Mouse (Mus musculus): ENCODE data around the gene Nfia. TPM values are rescaled to one million over a fixed set of nuclear protein-coding genes. Genes with fewer than 3 reads are reported as not detected.

Nfia gene
- polyA plus RNA-seq, 1 experiment from 2014 or later = 42.1 TPM

GRCm38 (mm10) chr4:98097013-98097566 is 324.6 kb downstream of the Nfia start:
- H3K27ac ChIP-seq (ENCODE audit: low read depth) = peak overlapping the region; percentile 66
- ATAC-seq (replicated peaks; ENCODE audit: low FRiP score, low TSS enrichment, low read depth) = no peak

GRCm38 (mm10) chr4:98098663-98099062 is 326.1 kb downstream of the Nfia start:
- Histone ChIP-seq H3K27ac (ENCODE audit: low read depth) (no peak overlapping the region), H3K4me1 (replicated peaks; ENCODE audit: control insufficient read depth, insufficient read depth, low read length) (0 out of 2 replicates have a peak, but pooled peaks cover 4% of the 10 kb centered on the region)

More at GRCm38 (mm10) chr4:98097013-98097566, 324.6 kb downstream of the Nfia start:
- Histone ChIP-seq H3K4me3 (ENCODE audit: low read depth, low read length) (no peak overlapping the region), H3K4me1 (replicated peaks; ENCODE audit: control insufficient read depth, insufficient read depth, low read length) (0 out of 2 replicates have a peak, but pooled peaks cover 4% of the 10 kb centered on the region), H3K27me3 (replicated peaks; ENCODE audit: control insufficient read depth, insufficient read depth, low read length) (no peaks in the 10 kb centered on the region), H3K9me3 (ENCODE audit: control insufficient read depth, low read length) (no peaks in the 10 kb centered on the region), H3K36me3 (ENCODE audit: control insufficient read depth, insufficient read depth, low read length) (peaks cover 7% of the 10 kb centered on the region; the same call in 1 of the 2 replicates), H3K4me2 (ENCODE audit: low read length) (no peak overlapping the region), H3K9ac (ENCODE audit: low read length) (no peak overlapping the region)
- DNase-seq (ENCODE audit: low spot score) = no peak
- 71% methylated on average over 4 of the region's 4 CpGs for WGBS

GRCm38 (mm10) chr4:98099433-98099832 is 326.9 kb downstream of the Nfia start:
- ATAC-seq (replicated peaks; ENCODE audit: low FRiP score, low TSS enrichment, low read depth) = no peak
- Histone ChIP-seq H3K36me3 (ENCODE audit: control insufficient read depth, insufficient read depth, low read length) (peaks cover 6% of the 10 kb centered on the region; the same call in 1 of the 2 replicates), H3K9ac (ENCODE audit: low read length) (no peak overlapping the region), H3K27ac (ENCODE audit: low read depth) (no peak overlapping the region), H3K4me3 (ENCODE audit: low read depth, low read length) (no peak overlapping the region), H3K4me2 (ENCODE audit: low read length) (no peak overlapping the region), H3K4me1 (replicated peaks; ENCODE audit: control insufficient read depth, insufficient read depth, low read length) (0 out of 2 replicates have a peak, but pooled peaks cover 4% of the 10 kb centered on the region), H3K27me3 (replicated peaks; ENCODE audit: control insufficient read depth, insufficient read depth, low read length) (no peaks in the 10 kb centered on the region), H3K9me3 (ENCODE audit: control insufficient read depth, low read length) (no peaks in the 10 kb centered on the region)
- 58% methylated on average over 5 of the region's 5 CpGs for WGBS
- no peak for DNase-seq (ENCODE audit: low spot score)

More at GRCm38 (mm10) chr4:98098663-98099062, 326.1 kb downstream of the Nfia start:
- Histone ChIP-seq H3K4me3 (ENCODE audit: low read depth, low read length) (no peak overlapping the region), H3K9me3 (ENCODE audit: control insufficient read depth, low read length) (no peaks in the 10 kb centered on the region), H3K9ac (ENCODE audit: low read length) (no peak overlapping the region), H3K27me3 (replicated peaks; ENCODE audit: control insufficient read depth, insufficient read depth, low read length) (no peaks in the 10 kb centered on the region), H3K4me2 (ENCODE audit: low read length) (no peak overlapping the region), H3K36me3 (ENCODE audit: control insufficient read depth, insufficient read depth, low read length) (peaks cover 7% of the 10 kb centered on the region; the same call in 1 of the 2 replicates)
- 32% methylated on average over 1 of the region's 1 CpGs for WGBS
- ATAC-seq (replicated peaks; ENCODE audit: low FRiP score, low TSS enrichment, low read depth) (no peak), DNase-seq (ENCODE audit: low spot score) (no peak)

GRCm38 (mm10) chr4:98101153-98102096 is 328.9 kb downstream of the Nfia start:
- H3K36me3 ChIP-seq (ENCODE audit: control insufficient read depth, insufficient read depth, low read length) = no peaks in the 10 kb centered on the region
- no peaks in the 10 kb centered on the region for H3K27me3 ChIP-seq (replicated peaks; ENCODE audit: control insufficient read depth, insufficient read depth, low read length)
- WGBS = 68% methylated on average over 10 of the region's 10 CpGs
- no peak overlapping the region for H3K4me2 ChIP-seq (ENCODE audit: low read length)
- ATAC-seq (replicated peaks; ENCODE audit: low FRiP score, low TSS enrichment, low read depth) (no peak), DNase-seq (ENCODE audit: low spot score) (no peak)
- H3K4me1 ChIP-seq (replicated peaks; ENCODE audit: control insufficient read depth, insufficient read depth, low read length) = peaks cover 13% of the 10 kb centered on the region
- H3K9me3 ChIP-seq (ENCODE audit: control insufficient read depth, low read length) = no peaks in the 10 kb centered on the region
- no peak overlapping the region for H3K9ac ChIP-seq (ENCODE audit: low read length)
- H3K4me3 ChIP-seq (ENCODE audit: low read depth, low read length) = no peak overlapping the region
- no peak overlapping the region for H3K27ac ChIP-seq (ENCODE audit: low read depth)

GRCm38 (mm10) chr4:98102625-98103336 is 330.2 kb downstream of the Nfia start:
- WGBS = 79% methylated on average over 24 of the region's 24 CpGs
- H3K36me3 ChIP-seq (ENCODE audit: control insufficient read depth, insufficient read depth, low read length) = no peaks in the 10 kb centered on the region
- H3K27ac ChIP-seq (ENCODE audit: low read depth) = no peak overlapping the region
- no peak overlapping the region for H3K4me2 ChIP-seq (ENCODE audit: low read length)
- ATAC-seq (replicated peaks; ENCODE audit: low FRiP score, low TSS enrichment, low read depth) = no peak
- no peak overlapping the region for H3K9ac ChIP-seq (ENCODE audit: low read length)
- H3K4me1 ChIP-seq (replicated peaks; ENCODE audit: control insufficient read depth, insufficient read depth, low read length) = peaks cover 22% of the 10 kb centered on the region
- H3K9me3 ChIP-seq (ENCODE audit: control insufficient read depth, low read length) = no peaks in the 10 kb centered on the region
- DNase-seq (ENCODE audit: low spot score) = no peak
- H3K4me3 ChIP-seq (ENCODE audit: low read depth, low read length) = no peak overlapping the region
- no peaks in the 10 kb centered on the region for H3K27me3 ChIP-seq (replicated peaks; ENCODE audit: control insufficient read depth, insufficient read depth, low read length)

GRCm38 (mm10) chr4:98103337-98103666 is 330.8 kb downstream of the Nfia start:
- H3K27me3 ChIP-seq (replicated peaks; ENCODE audit: control insufficient read depth, insufficient read depth, low read length) = no peaks in the 10 kb centered on the region
- no peak overlapping the region for H3K4me3 ChIP-seq (ENCODE audit: low read depth, low read length)
- WGBS = 73% methylated on average over 2 of the region's 2 CpGs
- no peaks in the 10 kb centered on the region for H3K36me3 ChIP-seq (ENCODE audit: control insufficient read depth, insufficient read depth, low read length)
- no peak for DNase-seq (ENCODE audit: low spot score)
- no peak for ATAC-seq (replicated peaks; ENCODE audit: low FRiP score, low TSS enrichment, low read depth)
- H3K9me3 ChIP-seq (ENCODE audit: control insufficient read depth, low read length) = no peaks in the 10 kb centered on the region
- no peak overlapping the region for H3K4me2 ChIP-seq (ENCODE audit: low read length)
- no peak overlapping the region for H3K27ac ChIP-seq (ENCODE audit: low read depth)
- H3K4me1 ChIP-seq (replicated peaks; ENCODE audit: control insufficient read depth, insufficient read depth, low read length) = peaks cover 27% of the 10 kb centered on the region
- no peak overlapping the region for H3K9ac ChIP-seq (ENCODE audit: low read length)

- Histone ChIP-seq H3K4me1 (replicated peaks; ENCODE audit: control insufficient read depth, insufficient read depth, low read length) (peaks cover 27% of the 10 kb centered on the region), H3K9ac (ENCODE audit: low read length) (no peak overlapping the region), H3K4me2 (ENCODE audit: low read length) (no peak overlapping the region), H3K9me3 (ENCODE audit: control insufficient read depth, low read length) (no peaks in the 10 kb centered on the region), H3K36me3 (ENCODE audit: control insufficient read depth, insufficient read depth, low read length) (no peaks in the 10 kb centered on the region), H3K4me3 (ENCODE audit: low read depth, low read length) (no peak overlapping the region), H3K27me3 (replicated peaks; ENCODE audit: control insufficient read depth, insufficient read depth, low read length) (no peaks in the 10 kb centered on the region), H3K27ac (ENCODE audit: low read depth) (no peak overlapping the region)
- ATAC-seq (replicated peaks; ENCODE audit: low FRiP score, low TSS enrichment, low read depth) (no peak), DNase-seq (ENCODE audit: low spot score) (no peak)
- WGBS = 90% methylated on average over 8 of the region's 8 CpGs
These were observed 331.6 kb downstream of the Nfia start for GRCm38 (mm10) chr4:98104161-98104560.

GRCm38 (mm10) chr4:98104911-98105702 is 332.6 kb downstream of the Nfia start:
- ATAC-seq (replicated peaks; ENCODE audit: low FRiP score, low TSS enrichment, low read depth) = no peak
- DNase-seq (ENCODE audit: low spot score) = no peak
- peak overlapping the region; percentile 25; the same call in 1 of the 2 replicates for H3K27ac ChIP-seq (ENCODE audit: low read depth)

More at GRCm38 (mm10) chr4:98104911-98105702, 332.6 kb downstream of the Nfia start:
- H3K36me3 ChIP-seq (ENCODE audit: control insufficient read depth, insufficient read depth, low read length) = no peaks in the 10 kb centered on the region
- H3K4me3 ChIP-seq (ENCODE audit: low read depth, low read length) = no peak overlapping the region
- H3K27me3 ChIP-seq (replicated peaks; ENCODE audit: control insufficient read depth, insufficient read depth, low read length) = no peaks in the 10 kb centered on the region
- H3K4me1 ChIP-seq (replicated peaks; ENCODE audit: control insufficient read depth, insufficient read depth, low read length) = peaks cover 31% of the 10 kb centered on the region
- no peaks in the 10 kb centered on the region for H3K9me3 ChIP-seq (ENCODE audit: control insufficient read depth, low read length)
- no peak overlapping the region for H3K4me2 ChIP-seq (ENCODE audit: low read length)
- no peak overlapping the region for H3K9ac ChIP-seq (ENCODE audit: low read length)
- 58% methylated on average over 9 of the region's 9 CpGs for WGBS
